Mouse (Mus musculus) forebrain, postnatal 0 days (tissue): ENCODE data around the gene Arhgap8. TPM values are rescaled to one million over a fixed set of nuclear protein-coding genes. Genes with fewer than 3 reads are reported as not detected.

Experiments used
- ATAC-seq: fragments of 200-750 bp; cut with Nextera tagmentation; 2 replicates; pipeline ENCODE4 v1.8.0; 2017; ENCODE audit warnings: mild to moderate bottlenecking, moderate library complexity
- DNase-seq: peaks from one replicate; pipeline ENCODE4 v3.0.0-alpha.2; 2015
- H3K27ac ChIP-seq: fragments of 300-500 bp; sonication (generic); 2 replicates; pipeline ENCODE4 v1.5.1; 2014; ENCODE audit warnings: low read depth, mild to moderate bottlenecking, antibody characterized with exemption, low read length, moderate library complexity, mixed read lengths
- H3K27me3 ChIP-seq: fragments of 300-500 bp; sonication (generic); 2 replicates; pipeline ENCODE4 v1.6.1; 2014; ENCODE audit warnings: mild to moderate bottlenecking, low read length, mixed read lengths; ENCODE audit not compliant: insufficient read depth
- H3K36me3 ChIP-seq: fragments of 300-500 bp; sonication (generic); 2 replicates; pipeline ENCODE4 v1.6.1; 2014; ENCODE audit warnings: mild to moderate bottlenecking, moderate library complexity; ENCODE audit not compliant: insufficient read depth
- H3K4me1 ChIP-seq: fragments of 300-500 bp; sonication (generic); 2 replicates; pipeline ENCODE4 v1.6.1; 2014; ENCODE audit warnings: antibody characterized with exemption; ENCODE audit not compliant: insufficient read depth
- H3K4me2 ChIP-seq: fragments of 300-500 bp; sonication (generic); 2 replicates; pipeline ENCODE4 v1.6.1; 2014; ENCODE audit warnings: low read depth, mild to moderate bottlenecking, moderate library complexity
- H3K4me3 ChIP-seq: fragments of 300-500 bp; sonication (generic); 2 replicates; pipeline ENCODE4 v1.5.1; 2014; ENCODE audit warnings: low read depth, low read length, mixed read lengths
- H3K9ac ChIP-seq: fragments of 300-500 bp; sonication (generic); 2 replicates; pipeline ENCODE4 v1.6.1; 2014; ENCODE audit warnings: mild to moderate bottlenecking
- H3K9me3 ChIP-seq: fragments of 300-500 bp; sonication (generic); 2 replicates; pipeline ENCODE4 v1.6.1; 2016; ENCODE audit warnings: low read length
- CTCF ChIP-seq: sonication (generic); IDR thresholded peaks from 2 replicates; pipeline ENCODE4 v1.5.1; 2016; ENCODE audit warnings: antibody characterized with exemption, control low read depth, low read depth
- WGBS: fragments of 180-500 bp; shearing (Covaris S2); extraction: QIAGEN DNeasy Blood & Tissue Kit; methylation state at CpG from one replicate; pipeline ENCODE4 v1.1.7; 2014; 5-methylcytosine and 5-hydroxymethylcytosine counted together
- polyA plus RNA-seq: library from polyadenylated mRNA; unstranded; fragments of >200 nt; fragmentation: Nextera tagmentation; extraction: Ambion mirVana; gene quantifications from 2 replicates; pipeline ENCODE4 v1.2.1, GENCODE M21; 2015
- total RNA-seq: library from RNA; depleted of rRNA; stranded (reverse); fragments of >200 nt; gene quantifications from 2 replicates; pipeline ENCODE4 v1.2.3, GENCODE M21; 2014; rRNA removed

Gene Arhgap8
- total and polyA plus RNA-seq, 2 experiments from 2014 or later: 0.29 to 0.44 TPM

DNA sequence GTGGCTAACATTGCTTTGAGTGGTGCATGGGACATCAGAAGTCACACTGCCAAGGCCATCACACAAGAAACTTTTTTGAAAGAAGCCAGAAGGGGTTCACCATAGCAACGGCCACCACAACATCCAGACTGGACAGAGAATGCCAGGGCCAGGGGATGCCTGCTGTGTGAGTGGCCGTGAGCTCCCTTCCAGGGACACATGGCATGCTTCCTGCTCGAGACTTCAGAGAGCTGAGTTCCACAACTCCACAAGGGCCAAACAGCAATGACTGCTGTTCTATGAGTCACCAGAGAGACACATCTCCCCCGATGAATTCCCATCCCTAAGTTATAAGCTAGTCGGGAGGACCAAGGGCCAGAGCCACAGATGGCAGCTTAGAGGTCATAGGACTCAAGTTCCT is 91.3 kb downstream of the Arhgap8 start:
- TF ChIP-seq CTCF: no peak
- WGBS: 70% methylated on average over 5 of the region's 5 CpGs
- peaks cover 22% of the 10 kb centered on the region; the same call in 1 of the 2 replicates for H3K4me1 ChIP-seq
- H3K36me3 ChIP-seq: no peaks in the 10 kb centered on the region
- no peak overlapping the region for H3K4me2 ChIP-seq
- ATAC-seq: no peak
- H3K4me3 ChIP-seq: no peak overlapping the region
- H3K27ac ChIP-seq: no peak overlapping the region
- H3K9me3 ChIP-seq: no peaks in the 10 kb centered on the region
- H3K27me3 ChIP-seq: no peaks in the 10 kb centered on the region
- H3K9ac ChIP-seq: no peak overlapping the region
- no peak for DNase-seq

GRCm38 (mm10) chr15:84812831-84813357 is 93.0 kb downstream of the Arhgap8 start:
- DNase-seq: peak; percentile 64

GRCm38 (mm10) chr15:84815171-84815570 is 95.3 kb downstream of the Arhgap8 start:
- no peaks in the 10 kb centered on the region for H3K27me3 ChIP-seq
- ATAC-seq (peak; percentile 72), DNase-seq (peak; percentile 57)
- 19% methylated on average over 4 of the region's 4 CpGs for WGBS
- no peaks in the 10 kb centered on the region for H3K9me3 ChIP-seq
- no peak overlapping the region for H3K4me2 ChIP-seq
- peak overlapping the region; percentile 54 for H3K27ac ChIP-seq
- H3K9ac ChIP-seq: no peak overlapping the region
- H3K36me3 ChIP-seq: no peaks in the 10 kb centered on the region
- H3K4me1 ChIP-seq: peaks cover 26% of the 10 kb centered on the region; the same call in 1 of the 2 replicates
- TF ChIP-seq CTCF: no peak
- no peak overlapping the region for H3K4me3 ChIP-seq

More at GRCm38 (mm10) chr15:84812831-84813357, 93.0 kb downstream of the Arhgap8 start:
- no peaks in the 10 kb centered on the region for H3K36me3 ChIP-seq
- H3K4me2 ChIP-seq: peak overlapping the region; percentile 6; the same call in 1 of the 2 replicates
- ATAC-seq: peak; percentile 73
- H3K9me3 ChIP-seq: no peaks in the 10 kb centered on the region
- 16% methylated on average over 11 of the region's 11 CpGs for WGBS
- peaks cover 22% of the 10 kb centered on the region; the same call in 1 of the 2 replicates for H3K4me1 ChIP-seq
- no peak for TF ChIP-seq CTCF
- no peak overlapping the region for H3K9ac ChIP-seq
- no peaks in the 10 kb centered on the region for H3K27me3 ChIP-seq
- peak overlapping the region; percentile 29; the same call in 1 of the 2 replicates for H3K27ac ChIP-seq
- no peak overlapping the region for H3K4me3 ChIP-seq

- no peaks in the 10 kb centered on the region for H3K9me3 ChIP-seq
- no peak overlapping the region for H3K4me3 ChIP-seq
- DNase-seq (no peak), ATAC-seq (no peak)
- no peak overlapping the region for H3K27ac ChIP-seq
- no peaks in the 10 kb centered on the region for H3K27me3 ChIP-seq
- H3K36me3 ChIP-seq: no peaks in the 10 kb centered on the region
- H3K4me1 ChIP-seq: peaks cover 19% of the 10 kb centered on the region; the same call in 1 of the 2 replicates
- H3K4me2 ChIP-seq: no peak overlapping the region
- TF ChIP-seq CTCF: no peak
- H3K9ac ChIP-seq: no peak overlapping the region
- WGBS: 34% methylated on average over 3 of the region's 3 CpGs
These were observed 97.7 kb downstream of the Arhgap8 start for GRCm38 (mm10) chr15:84817589-84817988.

DNA sequence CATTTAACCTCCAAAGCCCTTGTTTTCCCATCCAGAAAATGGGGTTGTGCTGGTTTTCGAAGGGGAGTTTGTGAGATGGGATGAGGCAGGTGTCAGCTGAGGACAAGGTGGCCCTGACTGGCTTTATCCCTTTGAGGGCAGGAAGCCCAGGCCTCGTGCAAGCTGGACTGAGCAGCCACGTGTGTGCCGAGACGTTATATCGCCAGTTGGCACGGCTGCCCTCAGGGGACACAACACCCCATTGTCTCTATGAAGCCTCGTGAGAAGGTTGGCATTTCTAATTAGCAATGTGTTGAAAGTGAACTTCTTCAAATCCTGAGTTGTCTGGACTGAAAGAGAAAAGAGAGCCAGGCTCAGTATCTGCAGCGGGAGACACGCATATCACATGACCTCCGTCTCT is 98.4 kb downstream of the Arhgap8 start:
- ATAC-seq: no peak
- no peak overlapping the region for H3K4me2 ChIP-seq
- H3K4me3 ChIP-seq: no peak overlapping the region
- 21% methylated on average over 11 of the region's 11 CpGs for whole genome bisulfite sequencing
- no peaks in the 10 kb centered on the region for H3K9me3 ChIP-seq
- no peaks in the 10 kb centered on the region for H3K27me3 ChIP-seq
- H3K9ac ChIP-seq: no peak overlapping the region
- no peak for DNase-seq
- H3K27ac ChIP-seq: no peak overlapping the region
- no peak for TF ChIP-seq CTCF
- H3K4me1 ChIP-seq: peaks cover 12% of the 10 kb centered on the region; the same call in 1 of the 2 replicates
- no peaks in the 10 kb centered on the region for H3K36me3 ChIP-seq

GRCm38 (mm10) chr15:84820811-84821210 is 101.0 kb downstream of the Arhgap8 start:
- 0 out of 2 replicates have a peak, but pooled peaks cover 4% of the 10 kb centered on the region for H3K4me1 ChIP-seq
- WGBS: 65% methylated on average over 4 of the region's 4 CpGs
- no peaks in the 10 kb centered on the region for H3K27me3 ChIP-seq
- H3K9ac ChIP-seq: no peak overlapping the region
- DNase-seq (no peak), ATAC-seq (no peak)
- TF ChIP-seq CTCF: no peak
- H3K4me2 ChIP-seq: no peak overlapping the region
- no peak overlapping the region for H3K27ac ChIP-seq
- no peaks in the 10 kb centered on the region for H3K9me3 ChIP-seq
- no peaks in the 10 kb centered on the region for H3K36me3 ChIP-seq
- no peak overlapping the region for H3K4me3 ChIP-seq

Other genes starting within 250 kb of the Arhgap8 start
- 54.8 and 75.5 TPM in 2 replicates for gene Rtl6, start 162.2 kb upstream of the Arhgap8 start, total RNA-seq
- gene Rtl6, start 162.2 kb upstream of the Arhgap8 start, polyA plus RNA-seq: 46.2 and 55.1 TPM in 2 replicates
- gene Prr5, start 50.4 kb upstream of the Arhgap8 start, total RNA-seq: 8.6 and 17.2 TPM in 2 replicates
- 17.8 and 28.2 TPM in 2 replicates for gene Prr5, start 50.4 kb upstream of the Arhgap8 start, polyA plus RNA-seq
- gene Phf21b, start 136.0 kb downstream of the Arhgap8 start, total RNA-seq: 13.5 and 20.0 TPM in 2 replicates
- gene Phf21b, start 136.0 kb downstream of the Arhgap8 start, polyA plus RNA-seq: 2.5 and 2.7 TPM in 2 replicates
- 0.54 and 0.86 TPM in 2 replicates for gene Gm29666, start 200.0 kb downstream of the Arhgap8 start, total RNA-seq
- 0.26 and 0.47 TPM in 2 replicates for gene Gm29666, start 200.0 kb downstream of the Arhgap8 start, polyA plus RNA-seq
- gene Nup50, start 203.4 kb downstream of the Arhgap8 start, total RNA-seq: 19.5 and 24.8 TPM in 2 replicates
- gene Nup50, start 203.4 kb downstream of the Arhgap8 start, polyA plus RNA-seq: 23.5 and 24.5 TPM in 2 replicates